Mouse (Mus musculus) liver, adult 2 months (tissue): ENCODE measurements around the gene Tmem230.

Experiments used
- CTCF ChIP-seq: fragments of 200-500 bp; IDR thresholded peaks from 2 replicates; pipeline ENCODE4 v1.5.1; 2011; ENCODE audit warnings: low read depth, low read length, control low read depth
- POLR2A ChIP-seq: fragments of 200-500 bp; IDR thresholded peaks from 2 replicates; pipeline ENCODE4 v1.6.1; 2011; ENCODE audit warnings: low read length, control low read depth; ENCODE audit not compliant: insufficient read depth; ENCODE audit errors: extremely low read depth

GRCm38 (mm10) chr2:132243370-132243769 lies 4.2 kb downstream of the Tmem230 start:
- TF ChIP-seq CTCF (no peak), POLR2A (no peak)
